Mouse (Mus musculus) MEL (cell line): ENCODE results near the gene Hexim1. TPM values are rescaled to one million over a fixed set of nuclear protein-coding genes. Genes with fewer than 3 reads are reported as not detected.

Experiments used
- DNase-seq: peaks from one replicate; pipeline ENCODE4 v3.0.0; 2011; ENCODE audit warnings: low read depth, low spot score
- H3K27ac ChIP-seq: 2 replicates; pipeline ENCODE4 v1.5.1; 2012; ENCODE audit warnings: low read depth, mild to moderate bottlenecking, control low read depth, low read length, moderate library complexity; ENCODE audit not compliant: control insufficient read depth
- H3K27me3 ChIP-seq, 2 experiments: fragments of 150-350 bp in 1 of 2; sonication (generic) in 1 of 2; 2 replicates each; pipeline ENCODE4 v1.6.1; 2012; ENCODE audit warnings: low read length in 2 of 2, mild to moderate bottlenecking in 2 of 2, improper control_type of control experiment in 1 of 2, moderate library complexity in 1 of 2; ENCODE audit not compliant: insufficient read depth in 2 of 2, control insufficient read depth in 1 of 2
- H3K36me3 ChIP-seq, 2 experiments: 2 replicates each; pipeline ENCODE4 v1.6.1; 2012 to 2014; ENCODE audit warnings: low read length in 2 of 2, improper control_type of control experiment in 1 of 2, inconsistent platforms in 1 of 2, mild to moderate bottlenecking in 1 of 2; ENCODE audit not compliant: insufficient read depth in 2 of 2, control insufficient read depth in 1 of 2
- H3K4me1 ChIP-seq, 2 experiments: fragments of 150-350 bp in 1 of 2; sonication (generic) in 1 of 2; 2 replicates each; pipeline ENCODE4 v1.6.1; 2012; ENCODE audit warnings: low read length in 2 of 2, improper control_type of control experiment in 1 of 2, mild to moderate bottlenecking in 1 of 2; ENCODE audit not compliant: insufficient read depth in 2 of 2, control insufficient read depth in 1 of 2
- H3K4me3 ChIP-seq, 2 experiments: fragments of 150-350 bp in 1 of 2; sonication (generic) in 1 of 2; 2 replicates each; pipeline ENCODE4 v1.5.1; 2012; ENCODE audit warnings: low read depth in 2 of 2, low read length in 2 of 2, mild to moderate bottlenecking in 2 of 2, moderate library complexity in 2 of 2, control low read depth in 1 of 2, improper control_type of control experiment in 1 of 2; ENCODE audit not compliant: control insufficient read depth in 1 of 2, insufficient read depth in 1 of 2
- H3K79me2 ChIP-seq: 2 replicates; pipeline ENCODE4 v1.6.1; 2012; ENCODE audit warnings: mild to moderate bottlenecking, low read length, moderate library complexity; ENCODE audit not compliant: control insufficient read depth, poor library complexity, insufficient read depth
- H3K9ac ChIP-seq: 2 replicates; pipeline ENCODE4 v1.6.1; 2012; ENCODE audit warnings: low read depth, mild to moderate bottlenecking, control low read depth, low read length, moderate library complexity; ENCODE audit not compliant: control insufficient read depth, poor library complexity, severe bottlenecking
- H3K9me3 ChIP-seq: fragments of 150-350 bp; sonication (generic); replicated peaks from 2 replicates; pipeline ENCODE4 v1.6.1; 2012; ENCODE audit warnings: mild to moderate bottlenecking, low read length, improper control_type of control experiment, moderate library complexity; ENCODE audit not compliant: insufficient read depth
- EP300 ChIP-seq, 2 experiments: IDR thresholded peaks; 2 replicates each; pipeline ENCODE4 v1.6.1; 2011; ENCODE audit warnings: improper control_type of control experiment in 2 of 2, low read length in 2 of 2, low read depth in 1 of 2, mild to moderate bottlenecking in 1 of 2
- GATA1 ChIP-seq: IDR thresholded peaks from 2 replicates; pipeline ENCODE4 v1.6.1; 2011; ENCODE audit warnings: low read depth, low read length, improper control_type of control experiment
- MAZ ChIP-seq: IDR thresholded peaks from 2 replicates; pipeline ENCODE4 v1.6.1; 2012; ENCODE audit warnings: low read depth, mild to moderate bottlenecking, inconsistent platforms, low read length, improper control_type of control experiment
- NELFE ChIP-seq: IDR thresholded peaks from 2 replicates; pipeline ENCODE4 v1.6.1; 2011; ENCODE audit warnings: low read depth, low read length, improper control_type of control experiment
- POLR2A ChIP-seq, 2 experiments: IDR thresholded peaks; 2 replicates each; pipeline ENCODE4 v1.6.1; 2011 to 2012; ENCODE audit warnings: low read length in 2 of 2, mild to moderate bottlenecking in 2 of 2, control low read depth in 1 of 2, improper control_type of control experiment in 1 of 2, low read depth in 1 of 2, moderate library complexity in 1 of 2; ENCODE audit not compliant: control insufficient read depth in 1 of 2, insufficient read depth in 1 of 2, poor library complexity in 1 of 2
- POLR2AphosphoS2 ChIP-seq: IDR thresholded peaks from 2 replicates; pipeline ENCODE4 v1.6.1; 2011; ENCODE audit warnings: low read length, improper control_type of control experiment
- SMC3 ChIP-seq: IDR thresholded peaks from 2 replicates; pipeline ENCODE4 v1.6.1; 2011; ENCODE audit warnings: low read depth, low read length, improper control_type of control experiment
- TAL1 ChIP-seq: IDR thresholded peaks from 2 replicates; pipeline ENCODE4 v1.6.1; 2012; ENCODE audit warnings: mild to moderate bottlenecking, inconsistent platforms, low read length, moderate library complexity, mixed read lengths
- TCF12 ChIP-seq: IDR thresholded peaks from 2 replicates; pipeline ENCODE4 v1.6.1; 2014; ENCODE audit warnings: low read depth, mild to moderate bottlenecking, inconsistent platforms, low read length, improper control_type of control experiment, moderate library complexity
- USF2 ChIP-seq, 2 experiments: IDR thresholded peaks; 2 replicates each; pipeline ENCODE4 v1.6.1; 2011 to 2012; ENCODE audit warnings: improper control_type of control experiment in 2 of 2, low read length in 2 of 2, borderline replicate concordance in 1 of 2, inconsistent platforms in 1 of 2, low read depth in 1 of 2, mild to moderate bottlenecking in 1 of 2; ENCODE audit not compliant: insufficient read depth in 1 of 2
- ZC3H11A ChIP-seq: IDR thresholded peaks from 2 replicates; pipeline ENCODE4 v1.6.1; 2012; ENCODE audit warnings: low read depth, mild to moderate bottlenecking, inconsistent platforms, low read length, improper control_type of control experiment
- ZMIZ1 ChIP-seq: IDR thresholded peaks from 2 replicates; pipeline ENCODE4 v1.6.1; 2012; ENCODE audit warnings: low read depth, mild to moderate bottlenecking, inconsistent platforms, low read length, improper control_type of control experiment, moderate library complexity
- ZNF384 ChIP-seq: IDR thresholded peaks from 2 replicates; pipeline ENCODE4 v1.6.1; 2012; ENCODE audit warnings: low read depth, mild to moderate bottlenecking, inconsistent platforms, low read length, improper control_type of control experiment
- polyA plus RNA-seq, 2 experiments: library from polyadenylated mRNA; stranded (reverse) in 1 of 2; unstranded in 1 of 2; fragments of >175 nt in 1 of 2; fragments of >200 nt in 1 of 2; gene quantifications; 2 replicates each; pipeline versions ENCODE4 v1.2.1 to v1.2.4; 2012; ENCODE audit warnings: low replicate concordance in 2 of 2, low read depth in 1 of 2; ENCODE audit not compliant: insufficient read length in 2 of 2, insufficient read depth in 1 of 2, missing spikeins in 1 of 2
- total RNA-seq: library from RNA; depleted of rRNA; stranded (reverse); fragments of 300-350 nt; gene quantifications from 2 replicates; pipeline ENCODE4 v1.2.3, GENCODE M21; 2012

Hexim1 gene
- total and polyA plus RNA-seq, 3 experiments = 17.3 to 25.4 TPM; not detected in 1

GRCm38 (mm10) chr11:103111301-103111700 is 4.7 kb upstream of the Hexim1 start:
- TF ChIP-seq MAZ = no peak
- peak; percentile 42; the same call in 1 of the 2 replicates for TF ChIP-seq ZMIZ1
- no peak for TF ChIP-seq GATA1
- no peak overlapping the region for H3K4me3 ChIP-seq
- H3K9ac ChIP-seq = no peak overlapping the region
- H3K79me2 ChIP-seq = peaks cover 10% of the 10 kb centered on the region
- H3K9me3 ChIP-seq = no peaks in the 10 kb centered on the region
- no peak overlapping the region for H3K27ac ChIP-seq
- H3K27me3 ChIP-seq = no peaks in the 10 kb centered on the region
- DNase-seq = no peak
- H3K36me3 ChIP-seq = peaks cover 0 to 9% of the 10 kb centered on the region in 2 experiments; a peak in 2 of 4 replicates
- peaks cover 4 to 8% of the 10 kb centered on the region in 2 experiments; a peak in 3 of 4 replicates for H3K4me1 ChIP-seq

- Histone ChIP-seq H3K27ac (no peak overlapping the region), H3K36me3 (peaks cover 0 to 9% of the 10 kb centered on the region in 2 experiments; a peak in 2 of 4 replicates), H3K9ac (no peak overlapping the region), H3K4me1 (peaks cover 4 to 8% of the 10 kb centered on the region in 2 experiments; a peak in 3 of 4 replicates), H3K9me3 (no peaks in the 10 kb centered on the region), H3K79me2 (peaks cover 16% of the 10 kb centered on the region), H3K4me3 (no peak overlapping the region), H3K27me3 (no peaks in the 10 kb centered on the region)
- no peak for DNase-seq
- TF ChIP-seq USF2 (IDR thresholded peaks at IDR 0.05; ENCODE audit: borderline replicate concordance in 1 of 2, insufficient read depth in 1 of 2, low read depth in 1 of 2, low read length in 2 of 2) (no peak), POLR2A (IDR thresholded peaks at IDR 0.05; ENCODE audit: control insufficient read depth in 1 of 2, insufficient read depth in 1 of 2, low read depth in 1 of 2, low read length in 2 of 2, poor library complexity in 1 of 2) (0 out of 4 replicates have a peak, but pooled peaks of 1 of the 2 experiments have one; percentile 3)
Measured at GRCm38 (mm10) chr11:103111881-103112551, 4.0 kb upstream of the Hexim1 start.

- TF ChIP-seq TAL1 (no peak), POLR2AphosphoS2 (0 out of 2 replicates have a peak, but pooled peaks have one; percentile 16), MAZ (no peak)
- Histone ChIP-seq H3K4me3 (no peak overlapping the region), H3K36me3 (peaks cover 0 to 9% of the 10 kb centered on the region in 2 experiments; a peak in 2 of 4 replicates), H3K9ac (no peak overlapping the region), H3K9me3 (no peaks in the 10 kb centered on the region), H3K79me2 (peaks cover 21% of the 10 kb centered on the region), H3K27me3 (no peaks in the 10 kb centered on the region), H3K4me1 (peaks cover 4 to 8% of the 10 kb centered on the region in 2 experiments; a peak in 3 of 4 replicates), H3K27ac (no peak overlapping the region)
- DNase-seq = no peak
Measured at GRCm38 (mm10) chr11:103112552-103112912, 3.5 kb upstream of the Hexim1 start.

- Histone ChIP-seq H3K9me3 (no peaks in the 10 kb centered on the region), H3K4me3 (no peak overlapping the region), H3K9ac (no peak overlapping the region), H3K27ac (no peak overlapping the region), H3K36me3 (peaks cover 0 to 9% of the 10 kb centered on the region in 2 experiments; a peak in 2 of 4 replicates), H3K4me1 (peaks cover 4 to 8% of the 10 kb centered on the region in 2 experiments; a peak in 3 of 4 replicates), H3K27me3 (no peaks in the 10 kb centered on the region), H3K79me2 (peaks cover 26% of the 10 kb centered on the region)
- DNase-seq = no peak
- TF ChIP-seq ZC3H11A (no peak), SMC3 (no peak), ZNF384 (no peak), TCF12 (no peak), NELFE (no peak), EP300 (IDR thresholded peaks at IDR 0.05; ENCODE audit: low read depth in 1 of 2, low read length in 2 of 2) (no peak)
Measured at GRCm38 (mm10) chr11:103113005-103113404, 3.0 kb upstream of the Hexim1 start.
